Mouse (Mus musculus): ENCODE data around the gene Ankrd11.

GRCm38 (mm10) chr8:123000311-123000710 lies 41.8 kb downstream of the Ankrd11 start:
- TF ChIP-seq CTCF (IDR thresholded peaks at IDR 0.05; ENCODE audit: low read depth, low read length) (no peak), TAL1 (conservative IDR thresholded peaks at IDR 0.05; ENCODE audit: low read depth, low read length) (no peak), POLR2AphosphoS5 (IDR thresholded peaks at IDR 0.05; ENCODE audit: insufficient replicate concordance, low read depth, low read length) (no peak)

Measured in G1E (cell line).